Mouse (Mus musculus) forebrain, embryonic 14.5 days (tissue): ENCODE results near the gene Rgp1. TPM values are rescaled to one million over a fixed set of nuclear protein-coding genes. Genes with fewer than 3 reads are reported as not detected.

Source experiments
- ATAC-seq: fragments of 200-750 bp; cut with Nextera tagmentation; 2 replicates; pipeline ENCODE4 v1.8.0; 2017; ENCODE audit warnings: mild to moderate bottlenecking, moderate library complexity
- DNase-seq: peaks from one replicate; pipeline ENCODE4 v3.0.0-alpha.2; 2015; ENCODE audit warnings: low spot score
- H3K27ac ChIP-seq: fragments of 300-500 bp; sonication (generic); 2 replicates; pipeline ENCODE4 v1.5.1; 2014; ENCODE audit warnings: low read depth, mild to moderate bottlenecking, control low read depth, low read length, moderate library complexity
- H3K27me3 ChIP-seq: fragments of 300-500 bp; sonication (generic); replicated peaks from 2 replicates; pipeline ENCODE4 v1.6.1; 2014; ENCODE audit warnings: low read length, control low read depth, mixed read lengths; ENCODE audit not compliant: control insufficient read depth, insufficient read depth
- H3K36me3 ChIP-seq: fragments of 300-500 bp; sonication (generic); 2 replicates; pipeline ENCODE4 v1.6.1; 2014; ENCODE audit warnings: low read length, control low read depth; ENCODE audit not compliant: control insufficient read depth, insufficient read depth
- H3K4me1 ChIP-seq: fragments of 300-500 bp; sonication (generic); 2 replicates; pipeline ENCODE4 v1.6.1; 2014; ENCODE audit warnings: antibody characterized with exemption, low read length, control low read depth; ENCODE audit not compliant: control insufficient read depth, insufficient read depth
- H3K4me2 ChIP-seq: fragments of 300-500 bp; sonication (generic); 2 replicates; pipeline ENCODE4 v1.6.1; 2014; ENCODE audit warnings: mild to moderate bottlenecking, control low read depth, low read length
- H3K4me3 ChIP-seq: fragments of 300-500 bp; sonication (generic); 2 replicates; pipeline ENCODE4 v1.5.1; 2014; ENCODE audit warnings: low read depth, low read length, control low read depth
- H3K9ac ChIP-seq: fragments of 300-500 bp; sonication (generic); 2 replicates; pipeline ENCODE4 v1.6.1; 2014; ENCODE audit warnings: mild to moderate bottlenecking, low read length, control low read depth, moderate library complexity
- H3K9me3 ChIP-seq: fragments of 300-500 bp; sonication (generic); replicated peaks from 2 replicates; pipeline ENCODE4 v1.6.1; 2016; ENCODE audit warnings: low read length, control low read depth, mixed read lengths; ENCODE audit not compliant: control insufficient read depth
- WGBS: fragments of 180-500 bp; shearing (Covaris S2); extraction: QIAGEN DNeasy Blood & Tissue Kit; methylation state at CpG from one replicate; pipeline ENCODE4 v1.1.7; 2014; 5-methylcytosine and 5-hydroxymethylcytosine counted together
- polyA plus RNA-seq: library from polyadenylated mRNA; unstranded; fragments of >200 nt; fragmentation: Nextera tagmentation; extraction: Ambion mirVana; gene quantifications from 2 replicates; pipeline ENCODE4 v1.2.1, GENCODE M21; 2014

The Rgp1 gene
- 10.4 and 22.2 TPM in 2 replicates for polyA plus RNA-seq

GRCm38 (mm10) chr4:43578376-43579204 lies at the start of gene Rgp1, which contains the start of gene Gba2:
Gene Rgp1, plus strand, starts transcription at chr4:43578715.
Gene Gba2, minus strand, starts transcription at chr4:43578873.
- Histone ChIP-seq H3K27me3 (no peaks in the 10 kb centered on the region), H3K9ac (peak within 1 kb of the TSS; percentile 87), H3K36me3 (peaks cover 40% of the 10 kb centered on the region), H3K27ac (peak within 1 kb of the TSS; percentile 62), H3K4me1 (peaks cover 37% of the 10 kb centered on the region), H3K4me2 (peak within 1 kb of the TSS; percentile 98), H3K4me3 (peak within 1 kb of the TSS; percentile 89), H3K9me3 (no peaks in the 10 kb centered on the region)
- DNase-seq (peak; percentile 89), ATAC-seq (peak; percentile 89)
- WGBS: under 1% methylated on average over 73 of the region's 76 CpGs

DNA sequence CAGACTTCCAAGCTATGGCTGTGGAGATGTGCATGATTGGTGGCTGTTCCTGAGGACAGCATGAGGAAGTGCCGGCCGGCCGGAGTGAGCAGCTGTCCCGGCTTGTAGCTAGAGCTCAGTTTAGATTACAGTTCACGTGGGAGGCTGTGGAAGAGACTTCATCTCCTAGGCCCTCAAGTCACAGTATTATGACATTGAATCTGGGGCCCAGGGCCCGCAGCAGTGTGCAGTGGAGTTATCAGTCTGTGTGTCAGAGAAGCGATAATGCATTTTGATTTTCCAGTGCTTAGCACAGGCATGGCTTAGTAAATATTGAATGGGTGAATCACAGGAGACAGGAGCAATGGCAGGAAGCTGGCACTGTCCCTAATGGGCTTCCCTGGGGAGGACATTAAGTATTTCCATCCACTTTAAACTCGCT lies 48.4 kb upstream of the Rgp1 start:
- DNase-seq (no peak), ATAC-seq (no peak)
- H3K36me3 ChIP-seq: peaks cover 41% of the 10 kb centered on the region
- H3K9ac ChIP-seq: no peak overlapping the region
- WGBS: 78% methylated on average over 8 of the region's 8 CpGs
- H3K4me2 ChIP-seq: no peak overlapping the region
- H3K4me3 ChIP-seq: no peak overlapping the region
- no peaks in the 10 kb centered on the region for H3K9me3 ChIP-seq
- H3K27ac ChIP-seq: no peak overlapping the region
- H3K4me1 ChIP-seq: no peaks in the 10 kb centered on the region
- peaks cover 8% of the 10 kb centered on the region for H3K27me3 ChIP-seq

DNA sequence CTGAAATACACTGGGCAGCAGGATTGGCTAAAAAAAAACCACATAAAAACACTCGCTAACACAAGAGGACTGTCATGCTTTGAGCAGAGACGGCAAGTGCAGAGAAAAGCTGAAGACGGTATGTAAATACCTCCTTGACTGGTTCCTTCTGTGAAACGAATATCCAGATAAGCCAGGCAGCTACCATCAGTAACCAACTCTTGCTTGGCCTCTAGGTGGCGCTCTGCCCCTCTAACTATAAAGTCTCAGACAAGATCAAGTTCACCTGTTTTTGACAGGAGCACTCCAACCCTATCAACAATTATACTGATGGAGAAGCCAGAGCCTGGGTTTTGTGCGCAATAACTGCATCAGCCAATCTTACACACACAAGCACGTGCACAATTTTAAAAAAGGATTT lies 47.9 kb upstream of the Rgp1 start:
- no peak overlapping the region for H3K4me2 ChIP-seq
- DNase-seq (peak; percentile 73), ATAC-seq (no peak)
- H3K9ac ChIP-seq: no peak overlapping the region
- no peaks in the 10 kb centered on the region for H3K9me3 ChIP-seq
- WGBS: 24% methylated on average over 7 of the region's 7 CpGs
- H3K36me3 ChIP-seq: peaks cover 46% of the 10 kb centered on the region
- no peaks in the 10 kb centered on the region for H3K4me1 ChIP-seq
- H3K4me3 ChIP-seq: no peak overlapping the region
- peaks cover 3% of the 10 kb centered on the region; the same call in 1 of the 2 replicates for H3K27me3 ChIP-seq
- no peak overlapping the region for H3K27ac ChIP-seq

GRCm38 (mm10) chr4:43533270-43533669 lies 45.2 kb upstream of the Rgp1 start:
- DNase-seq (no peak), ATAC-seq (no peak)
- Histone ChIP-seq H3K9ac (no peak overlapping the region), H3K4me1 (no peaks in the 10 kb centered on the region), H3K9me3 (no peaks in the 10 kb centered on the region), H3K27me3 (no peaks in the 10 kb centered on the region), H3K36me3 (peaks cover 73% of the 10 kb centered on the region), H3K4me2 (no peak overlapping the region), H3K27ac (no peak overlapping the region), H3K4me3 (no peak overlapping the region)
- WGBS: 88% methylated on average over 9 of the region's 9 CpGs

- no peak for ATAC-seq
- no peaks in the 10 kb centered on the region for H3K27me3 ChIP-seq
- H3K4me2 ChIP-seq: no peak overlapping the region
- no peak overlapping the region for H3K4me3 ChIP-seq
- 98% methylated on average over 8 of the region's 8 CpGs for WGBS
- H3K36me3 ChIP-seq: peaks cover 97% of the 10 kb centered on the region
- no peak for DNase-seq
- H3K9me3 ChIP-seq: no peaks in the 10 kb centered on the region
- no peaks in the 10 kb centered on the region for H3K4me1 ChIP-seq
- H3K27ac ChIP-seq: no peak overlapping the region
- H3K9ac ChIP-seq: no peak overlapping the region
Observed at GRCm38 (mm10) chr4:43535628-43536027, 42.9 kb upstream of the Rgp1 start.

GRCm38 (mm10) chr4:43536031-43536430 lies 42.5 kb upstream of the Rgp1 start:
- no peak for ATAC-seq
- no peaks in the 10 kb centered on the region for H3K27me3 ChIP-seq
- no peak overlapping the region for H3K27ac ChIP-seq
- 95% methylated on average over 9 of the region's 9 CpGs for WGBS
- H3K9me3 ChIP-seq: no peaks in the 10 kb centered on the region
- H3K4me3 ChIP-seq: no peak overlapping the region
- H3K9ac ChIP-seq: no peak overlapping the region
- H3K4me1 ChIP-seq: no peaks in the 10 kb centered on the region
- no peak overlapping the region for H3K4me2 ChIP-seq
- no peak for DNase-seq
- H3K36me3 ChIP-seq: peaks cover 98% of the 10 kb centered on the region

DNA sequence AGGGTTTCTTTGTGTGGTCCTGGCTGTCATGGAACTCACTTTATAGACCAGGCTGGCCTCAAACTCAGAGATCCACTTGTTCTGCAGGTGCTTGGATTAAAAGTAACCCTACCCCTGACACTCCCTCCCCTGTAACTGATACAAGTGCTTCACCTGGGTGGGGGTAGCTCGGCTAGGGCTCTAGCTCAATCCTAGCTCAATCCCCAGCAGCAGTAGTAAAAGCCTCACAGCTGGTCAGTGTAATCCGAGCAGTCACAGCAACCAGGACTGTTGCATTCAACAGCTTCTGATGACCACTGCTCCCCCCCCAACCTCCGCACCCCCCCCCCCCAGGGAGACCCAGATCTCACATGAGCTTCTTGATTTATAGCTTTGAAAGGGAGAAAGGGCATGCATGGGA lies 36.5 kb upstream of the Rgp1 start:
- Histone ChIP-seq H3K4me2 (no peak overlapping the region), H3K4me3 (no peak overlapping the region), H3K27ac (no peak overlapping the region), H3K36me3 (peaks cover 98% of the 10 kb centered on the region), H3K27me3 (no peaks in the 10 kb centered on the region), H3K9me3 (no peaks in the 10 kb centered on the region), H3K9ac (no peak overlapping the region), H3K4me1 (no peaks in the 10 kb centered on the region)
- ATAC-seq: no peak
- no peak for DNase-seq
- WGBS: 67% methylated on average over 3 of the region's 3 CpGs

GRCm38 (mm10) chr4:43546375-43547047 lies 32.0 kb upstream of the Rgp1 start:
- no peak overlapping the region for H3K9ac ChIP-seq
- H3K4me2 ChIP-seq: no peak overlapping the region
- no peaks in the 10 kb centered on the region for H3K27me3 ChIP-seq
- DNase-seq: no peak
- no peak overlapping the region for H3K27ac ChIP-seq
- ATAC-seq: no peak
- peaks cover 100% of the 10 kb centered on the region for H3K36me3 ChIP-seq
- H3K4me1 ChIP-seq: no peaks in the 10 kb centered on the region
- H3K9me3 ChIP-seq: no peaks in the 10 kb centered on the region
- no peak overlapping the region for H3K4me3 ChIP-seq
- 92% methylated on average over 12 of the region's 12 CpGs for WGBS

- ATAC-seq: no peak
- no peaks in the 10 kb centered on the region for H3K9me3 ChIP-seq
- no peak for DNase-seq
- H3K4me2 ChIP-seq: no peak overlapping the region
- no peak overlapping the region for H3K4me3 ChIP-seq
- 97% methylated on average over 8 of the region's 8 CpGs for WGBS
- no peaks in the 10 kb centered on the region for H3K27me3 ChIP-seq
- no peak overlapping the region for H3K27ac ChIP-seq
- no peak overlapping the region for H3K9ac ChIP-seq
- H3K36me3 ChIP-seq: peaks cover 100% of the 10 kb centered on the region
- no peaks in the 10 kb centered on the region for H3K4me1 ChIP-seq
Observed at GRCm38 (mm10) chr4:43547160-43547559, 31.4 kb upstream of the Rgp1 start.
